Mouse (Mus musculus) forelimb bud, embryonic 11.5 days (tissue): ENCODE results near the gene Syvn1.
A peak's percentile ranks its signal among the peaks of the same experiment; 100 is the strongest.

Experiments
- DNase-seq: peaks from one replicate; pipeline ENCODE4 v3.0.0-alpha.2; 2012; ENCODE audit warnings: low read depth, low spot score

The Syvn1 gene

GRCm38 (mm10) chr19:6046294-6047153 lies at the start of gene Syvn1:
TSS of gene Syvn1 (plus strand) at chr19:6046576.
- DNase-seq, result peak; percentile 97

GRCm38 (mm10) chr19:5998180-5998579 lies 48.2 kb upstream of the Syvn1 start:
- DNase-seq, result no peak

DNA sequence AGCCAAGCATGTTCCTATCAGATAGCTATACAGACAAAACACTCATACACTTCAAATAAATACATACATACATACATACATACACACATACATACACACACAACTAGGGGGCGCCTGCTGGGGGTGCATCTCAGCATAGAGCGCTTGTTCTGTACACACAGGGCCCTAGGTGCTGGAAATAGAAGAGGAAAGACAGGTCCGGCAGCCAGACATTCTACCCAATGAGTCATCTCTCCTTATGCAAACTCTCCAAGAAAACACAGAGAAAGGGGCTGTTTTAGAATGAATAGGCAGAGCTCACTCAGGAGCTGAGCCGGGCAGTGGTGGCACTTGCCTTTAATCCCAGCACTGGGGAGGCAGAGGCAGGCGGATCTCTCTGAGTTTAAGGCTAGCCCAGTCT lies 46.4 kb upstream of the Syvn1 start:
- no peak for DNase-seq

- no peak for DNase-seq
Observed at GRCm38 (mm10) chr19:6005541-6005940, 40.8 kb upstream of the Syvn1 start.

- DNase-seq, result peak; percentile 21
Observed at GRCm38 (mm10) chr19:6007013-6007412, 39.4 kb upstream of the Syvn1 start.

DNA sequence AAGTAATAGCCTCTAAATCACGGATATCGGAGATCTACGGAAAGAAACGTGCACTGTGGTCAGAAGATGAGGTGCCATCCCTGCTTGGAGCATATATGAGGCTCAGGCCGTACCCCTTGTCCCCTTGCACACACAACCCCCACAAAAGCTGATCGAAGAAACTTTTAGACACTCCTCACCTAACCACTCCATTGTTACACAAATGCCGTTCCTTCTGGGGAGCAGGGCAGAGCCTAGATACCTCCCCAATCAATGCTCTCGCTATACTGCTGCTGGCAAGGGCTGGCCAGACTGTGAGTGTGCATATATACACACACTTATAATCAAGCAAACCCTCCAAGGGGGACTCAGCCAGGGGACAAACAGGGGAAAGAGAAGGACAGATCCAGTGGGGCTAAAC lies 37.2 kb upstream of the Syvn1 start:
- DNase-seq, result no peak

DNA sequence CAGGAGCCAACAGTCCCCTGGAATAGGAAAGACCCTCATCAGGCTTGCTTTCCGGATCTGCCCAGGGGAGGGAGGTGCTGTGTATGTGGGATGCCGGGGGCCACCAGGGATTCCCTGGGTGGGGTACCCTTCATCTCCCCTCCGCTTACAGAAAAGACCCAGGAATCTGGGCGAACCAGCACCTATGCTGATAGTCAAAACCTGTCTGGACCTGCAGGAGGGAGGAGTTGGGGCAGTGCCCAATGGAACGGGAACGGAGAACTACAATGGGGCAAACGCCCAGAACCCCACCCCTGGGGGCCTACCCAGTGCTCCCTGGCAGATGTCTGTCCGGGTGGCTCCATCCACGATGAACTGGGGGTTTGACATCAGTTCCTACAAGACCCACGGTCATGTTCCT lies 32.7 kb upstream of the Syvn1 start:
- no peak for DNase-seq

GRCm38 (mm10) chr19:6014991-6015510 lies 31.3 kb upstream of the Syvn1 start:
- peak; percentile 20 for DNase-seq

GRCm38 (mm10) chr19:6015511-6016315 lies 30.7 kb upstream of the Syvn1 start, which contains the start of gene Capn1:
TSS of gene Capn1 (minus strand) at chr19:6015897.
- peak; percentile 49 for DNase-seq

DNA sequence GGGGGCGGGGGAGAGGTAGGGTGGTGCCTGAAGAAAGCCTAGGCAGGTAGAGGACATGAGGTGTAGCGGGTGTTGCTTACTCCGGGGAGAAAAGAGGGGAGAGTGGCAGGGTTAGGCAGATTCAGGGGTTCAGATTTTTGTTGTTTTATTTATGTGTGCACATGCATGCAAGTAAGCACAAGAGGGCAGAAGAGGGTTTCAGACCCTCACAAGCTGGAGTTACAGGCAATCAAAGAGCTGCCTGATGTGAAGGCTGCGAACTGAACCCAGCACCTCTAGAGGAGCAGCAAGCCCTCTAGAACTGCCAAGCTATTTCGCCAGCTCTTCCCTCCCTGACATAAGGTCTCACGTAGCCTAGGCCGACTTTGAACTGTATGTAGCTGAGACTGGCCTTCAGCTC lies 29.8 kb upstream of the Syvn1 start:
- DNase-seq, result peak; percentile 29

DNA sequence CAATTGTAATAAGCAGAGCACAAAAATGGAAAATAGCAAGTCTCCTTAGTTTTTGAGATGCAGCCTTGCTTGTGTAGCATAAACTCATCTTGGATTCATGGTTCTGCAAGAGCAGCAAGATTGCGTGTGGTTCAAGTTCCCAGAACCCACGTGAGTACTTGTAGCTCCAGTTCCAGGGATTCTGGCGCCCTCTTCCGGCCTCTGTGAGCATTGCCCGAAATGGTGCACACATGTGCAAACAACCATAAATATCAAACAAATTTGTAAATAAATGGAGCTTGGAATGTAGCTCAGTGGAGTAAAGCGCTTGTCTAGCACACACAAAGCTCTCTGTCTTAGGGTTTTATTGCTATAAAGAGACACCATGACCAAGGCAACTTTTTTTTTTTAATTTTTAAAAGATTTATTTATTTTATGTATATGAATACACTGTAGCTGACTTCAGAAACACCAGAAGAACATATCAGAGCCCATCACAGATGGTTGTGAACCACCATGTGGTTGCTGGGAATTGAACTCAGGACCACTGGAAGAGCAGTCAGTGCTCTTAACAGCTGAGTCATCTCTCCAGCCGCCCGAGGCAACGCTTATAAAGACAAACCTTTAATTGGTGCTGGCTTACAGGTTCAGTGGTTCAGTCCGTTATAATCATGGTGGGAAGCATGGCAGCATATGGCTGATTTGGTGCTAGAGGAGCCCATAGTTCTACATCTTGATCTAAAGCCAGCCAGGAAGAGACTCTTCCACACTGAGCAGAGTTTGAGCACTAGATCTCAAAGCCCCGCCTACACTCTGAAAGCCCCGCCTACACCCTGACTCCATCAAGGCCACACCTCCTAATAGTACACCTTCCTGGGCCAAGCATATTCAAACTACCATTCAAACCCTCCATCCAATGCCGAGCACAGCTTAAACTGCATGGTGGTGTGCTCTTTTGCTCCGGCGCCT lies 28.0 kb upstream of the Syvn1 start:
- DNase-seq, result peak; percentile 87

DNA sequence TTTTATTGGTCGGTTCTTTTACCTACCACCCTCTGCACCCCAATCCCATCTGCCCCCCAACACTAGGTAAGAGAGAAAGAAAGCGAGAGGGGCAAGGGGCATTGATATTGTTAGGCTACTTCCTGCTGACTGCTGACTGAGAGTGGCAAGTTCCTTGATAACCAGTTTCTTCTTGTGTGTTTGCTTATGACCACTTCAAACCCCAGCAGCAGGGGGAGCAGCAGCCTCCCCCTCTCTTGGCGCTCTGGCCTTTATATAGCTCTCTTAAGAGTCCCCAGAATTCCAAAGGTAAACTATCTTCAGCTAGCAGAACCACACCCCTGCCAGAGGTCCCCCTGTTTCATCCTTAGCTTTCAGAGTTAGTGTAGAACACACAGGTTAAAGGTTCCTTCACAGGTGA lies 26.1 kb upstream of the Syvn1 start:
- DNase-seq, result no peak

DNA sequence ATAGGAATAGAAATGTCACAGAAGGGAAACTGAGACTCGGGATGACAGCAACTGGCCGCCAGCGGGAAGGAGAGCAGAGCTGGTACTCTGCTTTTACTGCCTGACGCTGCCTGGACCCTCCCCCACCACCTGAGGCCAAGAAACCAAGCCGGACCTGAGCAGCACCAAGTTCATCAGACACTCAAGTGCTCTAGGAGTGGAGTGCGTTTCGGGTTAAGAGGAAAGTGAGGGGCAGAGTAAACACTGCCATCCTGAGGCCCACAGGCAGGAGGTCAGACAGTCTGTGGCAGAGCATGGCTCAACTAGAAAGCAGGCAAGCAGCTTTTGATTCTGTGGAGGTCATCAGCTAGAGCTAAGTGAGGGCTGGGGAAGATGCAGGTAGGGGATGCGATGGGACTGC lies 23.3 kb upstream of the Syvn1 start:
- no peak for DNase-seq

- DNase-seq, result no peak
Observed at GRCm38 (mm10) chr19:6023930-6024329, 22.4 kb upstream of the Syvn1 start.

GRCm38 (mm10) chr19:6028991-6029390 lies 17.4 kb upstream of the Syvn1 start:
- no peak for DNase-seq

- DNase-seq, result no peak
Observed at GRCm38 (mm10) chr19:6029426-6029825, 16.9 kb upstream of the Syvn1 start.

DNA sequence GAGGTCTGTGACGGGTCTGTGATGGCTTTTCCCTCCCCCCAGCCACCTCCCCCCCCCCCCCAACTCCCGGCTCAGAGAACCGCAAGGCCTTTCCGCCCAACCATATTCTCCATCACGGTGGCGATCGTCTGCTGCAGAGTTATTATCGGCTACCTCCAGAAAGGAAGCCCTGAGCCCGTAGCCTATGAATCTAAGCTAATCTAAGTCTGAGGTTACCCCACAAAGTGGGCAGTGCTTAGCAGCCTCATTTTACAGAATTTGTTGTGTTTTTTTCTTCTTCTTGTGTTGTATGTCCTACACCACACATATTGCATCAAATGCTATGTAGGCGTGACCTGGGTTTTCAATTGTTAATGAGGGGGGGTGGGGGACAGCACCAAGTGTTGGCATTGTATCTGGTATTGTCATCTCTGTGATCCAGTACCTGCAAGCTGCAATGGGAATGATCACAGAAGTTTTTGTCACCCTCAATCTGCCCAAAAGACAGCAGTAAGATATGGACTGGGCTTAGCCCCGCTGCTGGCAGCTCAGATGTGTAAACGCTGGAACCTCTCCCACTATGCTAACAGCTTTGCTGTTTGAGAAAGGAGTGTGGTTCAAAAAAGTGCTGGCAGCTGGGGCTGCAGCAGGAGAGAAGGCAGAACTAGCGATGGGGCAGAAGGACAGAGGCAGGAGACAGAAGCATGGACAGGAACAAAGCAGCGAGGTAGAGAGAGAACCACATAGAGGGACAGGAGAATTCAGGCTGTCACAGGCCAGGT lies 15.7 kb upstream of the Syvn1 start:
- no peak for DNase-seq

- no peak for DNase-seq
Observed at GRCm38 (mm10) chr19:6035966-6036585, 10.3 kb upstream of the Syvn1 start.

DNA sequence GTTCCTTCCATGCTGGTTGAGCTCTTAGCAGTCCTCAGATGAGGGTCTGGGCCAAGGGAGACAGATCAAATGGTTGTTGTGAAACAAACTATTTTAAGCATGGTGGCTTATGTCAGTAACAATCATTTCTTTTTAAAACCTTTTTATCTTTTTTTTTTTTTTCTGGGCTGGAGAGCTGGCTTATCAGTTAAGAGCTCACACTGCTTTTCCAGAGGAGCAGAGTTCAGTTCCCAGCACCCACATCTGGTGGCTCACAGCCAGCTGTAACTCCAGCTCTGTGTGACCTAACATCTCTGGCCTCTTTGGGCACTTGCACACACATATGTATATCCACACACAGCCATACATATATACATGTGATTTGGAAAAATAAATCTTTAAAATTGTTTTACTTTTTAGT lies 8.7 kb upstream of the Syvn1 start:
- DNase-seq, result no peak

- no peak for DNase-seq
Observed at GRCm38 (mm10) chr19:6038326-6038725, 8.1 kb upstream of the Syvn1 start.
